Mouse (Mus musculus) lung, adult 2 months (tissue): Measurements from ENCODE around the gene Stk25.

ENCODE experiments used
- CTCF ChIP-seq: fragments of 200-500 bp; IDR thresholded peaks from 2 replicates; pipeline ENCODE4 v1.5.1; 2011; ENCODE audit warnings: mild to moderate bottlenecking, low read length, control low read depth; ENCODE audit not compliant: insufficient read depth
- POLR2A ChIP-seq: fragments of 200-500 bp; IDR thresholded peaks from 2 replicates; pipeline ENCODE4 v1.6.1; 2011; ENCODE audit warnings: low read depth, mild to moderate bottlenecking, control low read depth, low read length, borderline replicate concordance; ENCODE audit errors: extremely low read depth

DNA sequence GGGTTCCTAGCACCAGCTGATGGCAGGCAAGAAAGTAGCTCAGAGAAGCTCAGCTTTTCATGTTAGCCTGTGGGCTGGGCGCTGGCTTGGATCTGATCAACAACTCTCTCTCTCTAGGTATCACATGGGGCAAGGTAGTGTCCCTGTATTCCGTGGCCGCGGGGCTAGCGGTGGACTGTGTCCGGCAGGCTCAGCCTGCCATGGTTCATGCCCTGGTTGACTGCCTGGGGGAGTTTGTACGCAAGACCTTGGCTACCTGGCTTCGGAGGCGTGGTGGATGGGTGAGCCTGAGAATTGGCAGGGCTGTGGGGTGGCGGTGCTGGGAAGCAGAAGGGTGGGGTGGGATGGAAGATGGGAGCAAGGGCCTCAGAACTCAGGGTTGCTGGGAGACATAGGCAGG, 35.5 kb upstream of the Stk25 start:
- no peak for TF ChIP-seq CTCF
- no peak for TF ChIP-seq POLR2A
